Mouse (Mus musculus) hindbrain, embryonic 16.5 days (tissue): ENCODE results near the gene Slc34a1. TPM values are rescaled to one million over a fixed set of nuclear protein-coding genes. Genes with fewer than 3 reads are reported as not detected.
A peak's percentile ranks its signal among the peaks of the same experiment; 100 is the strongest.

Experiments
- ATAC-seq: fragments of 200-750 bp; cut with Nextera tagmentation; 2 replicates; pipeline ENCODE4 v1.8.0; 2017; ENCODE audit warnings: moderate TSS enrichment, moderate library complexity
- H3K27ac ChIP-seq: fragments of 300-500 bp; sonication (generic); 2 replicates; pipeline ENCODE4 v1.5.1; 2014; ENCODE audit warnings: low read depth, mild to moderate bottlenecking, control low read depth, low read length, moderate library complexity
- H3K27me3 ChIP-seq: fragments of 300-500 bp; sonication (generic); replicated peaks from 2 replicates; pipeline ENCODE4 v1.6.1; 2014; ENCODE audit warnings: low read length; ENCODE audit not compliant: control insufficient read depth, insufficient read depth
- H3K36me3 ChIP-seq: fragments of 300-500 bp; sonication (generic); 2 replicates; pipeline ENCODE4 v1.6.1; 2014; ENCODE audit warnings: mild to moderate bottlenecking, low read length, moderate library complexity, mixed read lengths; ENCODE audit not compliant: control insufficient read depth, insufficient read depth
- H3K4me1 ChIP-seq: fragments of 300-500 bp; sonication (generic); 2 replicates; pipeline ENCODE4 v1.6.1; 2014; ENCODE audit warnings: low read depth, low read length; ENCODE audit not compliant: control insufficient read depth, insufficient read depth
- H3K4me2 ChIP-seq: fragments of 300-500 bp; sonication (generic); 2 replicates; pipeline ENCODE4 v1.6.1; 2014; ENCODE audit warnings: mild to moderate bottlenecking, low read length, control low read depth, moderate library complexity
- H3K4me3 ChIP-seq: fragments of 300-500 bp; sonication (generic); 2 replicates; pipeline ENCODE4 v1.5.1; 2014; ENCODE audit warnings: mild to moderate bottlenecking, low read length, control low read depth, moderate library complexity
- H3K9ac ChIP-seq: fragments of 300-500 bp; sonication (generic); 2 replicates; pipeline ENCODE4 v1.6.1; 2014; ENCODE audit warnings: low read depth, mild to moderate bottlenecking, control low read depth, low read length, moderate library complexity
- H3K9me3 ChIP-seq: fragments of 300-500 bp; sonication (generic); 2 replicates; pipeline ENCODE4 v1.6.1; 2014; ENCODE audit warnings: mild to moderate bottlenecking, low read length, moderate library complexity; ENCODE audit not compliant: control insufficient read depth
- WGBS: fragments of 180-500 bp; shearing (Covaris S2); extraction: QIAGEN DNeasy Blood & Tissue Kit; methylation state at CpG from one replicate; pipeline ENCODE4 v1.1.7; 2014; 5-methylcytosine and 5-hydroxymethylcytosine counted together
- polyA plus RNA-seq: library from polyadenylated mRNA; unstranded; fragments of >200 nt; fragmentation: Nextera tagmentation; extraction: Ambion mirVana; gene quantifications from 2 replicates; pipeline ENCODE4 v1.2.1, GENCODE M21; 2015

Gene Slc34a1
- polyA plus RNA-seq, 1 experiment from 2014 or later: not detected

GRCm38 (mm10) chr13:55413333-55413732 lies 15.3 kb downstream of the Slc34a1 start:
- no peak for ATAC-seq
- 78% methylated on average over 12 of the region's 12 CpGs for WGBS
- Histone ChIP-seq H3K36me3 (no peaks in the 10 kb centered on the region), H3K27ac (no peak overlapping the region), H3K4me2 (no peak overlapping the region), H3K4me3 (no peak overlapping the region), H3K9me3 (no peaks in the 10 kb centered on the region), H3K27me3 (peaks cover 2% of the 10 kb centered on the region; the same call in 1 of the 2 replicates), H3K4me1 (0 out of 2 replicates have a peak, but pooled peaks cover 4% of the 10 kb centered on the region), H3K9ac (no peak overlapping the region)

- ATAC-seq: peak; percentile 73
- H3K4me1 ChIP-seq: 0 out of 2 replicates have a peak, but pooled peaks cover 5% of the 10 kb centered on the region
- peak within 1 kb of the TSS; percentile 70 for H3K9ac ChIP-seq
- peaks cover 11% of the 10 kb centered on the region for H3K27me3 ChIP-seq
- H3K27ac ChIP-seq: no peak within 1 kb of the TSS; the same call in 1 of the 2 replicates
- H3K4me3 ChIP-seq: peak within 1 kb of the TSS; percentile 43
- 8% methylated on average over 41 of the region's 41 CpGs for WGBS
- no peaks in the 10 kb centered on the region for H3K9me3 ChIP-seq
- peak within 1 kb of the TSS; percentile 60 for H3K4me2 ChIP-seq
- H3K36me3 ChIP-seq: no peaks in the 10 kb centered on the region
These were observed 16.9 kb downstream of the Slc34a1 start, which contains the start of gene Pfn3 for GRCm38 (mm10) chr13:55414743-55415380. Pfn3 (minus strand) TSS chr13:55415232.

DNA sequence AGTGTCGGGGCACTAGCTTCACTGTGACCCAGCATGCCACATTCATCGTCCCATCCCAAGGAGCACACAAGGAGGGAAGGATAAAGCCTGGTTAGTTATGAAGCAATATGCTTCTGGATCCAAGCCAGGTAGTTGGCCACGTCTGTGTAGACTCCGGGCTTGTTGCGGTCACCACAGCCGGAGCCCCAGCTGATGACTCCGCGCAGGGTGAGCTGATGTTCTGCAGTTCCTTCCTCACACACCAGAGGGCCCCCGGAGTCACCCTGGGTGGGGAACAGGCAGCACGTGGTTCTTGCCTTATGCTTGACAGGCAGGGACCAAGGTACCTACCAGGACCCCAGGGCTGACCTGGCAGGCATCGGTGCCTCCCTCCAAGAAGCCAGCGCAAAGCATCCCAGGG lies 20.0 kb downstream of the Slc34a1 start:
- no peaks in the 10 kb centered on the region for H3K9me3 ChIP-seq
- no peak overlapping the region for H3K27ac ChIP-seq
- H3K4me1 ChIP-seq: peaks cover 13% of the 10 kb centered on the region
- H3K4me3 ChIP-seq: peak overlapping the region; percentile 27; the same call in 1 of the 2 replicates
- peak; percentile 55; the same call in 1 of the 2 replicates for ATAC-seq
- H3K27me3 ChIP-seq: peaks cover 30% of the 10 kb centered on the region
- peak overlapping the region; percentile 46; the same call in 1 of the 2 replicates for H3K9ac ChIP-seq
- 8% methylated on average over 12 of the region's 12 CpGs for WGBS
- no peaks in the 10 kb centered on the region for H3K36me3 ChIP-seq
- H3K4me2 ChIP-seq: peak overlapping the region; percentile 50

DNA sequence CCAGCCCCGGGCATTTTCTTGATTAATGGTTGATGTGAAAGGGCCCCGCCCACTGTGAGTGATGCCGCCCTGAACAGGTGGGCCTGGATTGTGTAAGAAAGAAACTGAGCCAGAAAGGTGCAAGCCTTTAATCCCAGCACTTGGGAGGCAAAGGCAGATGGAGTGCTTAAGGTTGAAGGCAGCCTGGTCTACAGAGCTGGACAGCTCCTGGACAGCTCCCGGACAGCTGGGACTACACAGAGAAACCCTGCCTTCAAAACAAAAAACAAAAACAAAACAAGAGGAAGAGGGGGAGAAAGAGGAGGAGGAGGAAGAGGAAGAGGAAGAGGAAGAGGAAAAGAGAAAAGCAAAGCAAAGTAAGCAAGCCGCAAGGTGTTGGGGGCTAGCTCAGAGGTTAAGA lies 21.2 kb downstream of the Slc34a1 start:
- H3K27me3 ChIP-seq: peaks cover 30% of the 10 kb centered on the region
- no peak overlapping the region for H3K4me2 ChIP-seq
- H3K9me3 ChIP-seq: no peaks in the 10 kb centered on the region
- H3K9ac ChIP-seq: no peak overlapping the region
- no peak overlapping the region for H3K27ac ChIP-seq
- no peaks in the 10 kb centered on the region for H3K36me3 ChIP-seq
- H3K4me1 ChIP-seq: peaks cover 13% of the 10 kb centered on the region
- WGBS: 90% methylated on average over 5 of the region's 5 CpGs
- ATAC-seq: no peak
- H3K4me3 ChIP-seq: no peak overlapping the region

DNA sequence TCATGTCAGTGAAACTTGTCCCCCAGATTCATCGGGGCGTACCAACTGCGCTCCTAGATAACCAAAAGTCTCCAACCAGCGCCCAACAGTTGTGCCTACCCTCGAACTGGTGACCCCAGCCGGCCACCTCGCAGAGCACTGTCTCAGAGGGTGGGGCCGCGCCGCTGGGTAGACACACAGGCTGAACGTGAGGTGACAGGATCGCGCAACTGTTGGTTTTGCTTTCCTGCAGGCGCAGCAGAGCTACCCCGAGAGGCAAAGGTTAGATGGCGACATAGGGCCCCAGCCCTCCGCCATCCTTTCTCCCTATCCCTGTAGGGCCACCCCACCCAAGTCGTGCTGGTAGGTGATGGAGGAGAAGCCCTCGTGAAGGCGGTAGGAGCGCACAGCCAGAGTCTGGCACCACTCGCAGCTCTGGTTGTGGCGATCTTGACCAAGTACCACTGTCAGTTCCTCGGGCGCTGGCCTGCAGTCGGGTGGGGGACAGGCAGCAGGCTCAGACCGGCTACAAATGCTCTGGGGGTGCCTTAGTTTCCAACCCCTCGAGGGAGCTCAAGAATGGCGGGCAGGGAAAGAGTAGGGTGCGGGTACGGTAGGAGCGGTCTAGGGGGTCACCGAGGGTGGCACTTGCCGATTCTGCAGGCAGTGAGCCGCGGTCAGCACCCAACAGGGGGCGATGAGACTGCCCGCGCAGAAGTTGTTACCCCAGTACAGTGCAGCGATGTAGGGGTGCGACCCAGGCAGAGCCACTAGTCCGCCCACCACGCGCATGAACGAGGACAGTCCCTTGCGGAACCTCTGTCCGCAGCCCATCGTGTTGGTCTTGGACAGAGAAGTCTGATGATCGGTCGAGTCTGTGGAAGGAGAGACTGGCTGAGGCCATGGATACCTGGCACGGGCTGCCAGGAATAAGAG lies 22.3 kb downstream of the Slc34a1 start:
- ATAC-seq: peak; percentile 22; the same call in 1 of the 2 replicates
- 33% methylated on average over 51 of the region's 51 CpGs for WGBS
- peaks cover 11% of the 10 kb centered on the region for H3K4me1 ChIP-seq
- H3K4me2 ChIP-seq: no peak overlapping the region; the same call in 1 of the 2 replicates
- H3K27me3 ChIP-seq: peaks cover 30% of the 10 kb centered on the region
- H3K27ac ChIP-seq: no peak overlapping the region
- H3K9ac ChIP-seq: no peak overlapping the region; the same call in 1 of the 2 replicates
- H3K9me3 ChIP-seq: no peaks in the 10 kb centered on the region
- peak overlapping the region; percentile 27 for H3K4me3 ChIP-seq
- no peaks in the 10 kb centered on the region for H3K36me3 ChIP-seq

DNA sequence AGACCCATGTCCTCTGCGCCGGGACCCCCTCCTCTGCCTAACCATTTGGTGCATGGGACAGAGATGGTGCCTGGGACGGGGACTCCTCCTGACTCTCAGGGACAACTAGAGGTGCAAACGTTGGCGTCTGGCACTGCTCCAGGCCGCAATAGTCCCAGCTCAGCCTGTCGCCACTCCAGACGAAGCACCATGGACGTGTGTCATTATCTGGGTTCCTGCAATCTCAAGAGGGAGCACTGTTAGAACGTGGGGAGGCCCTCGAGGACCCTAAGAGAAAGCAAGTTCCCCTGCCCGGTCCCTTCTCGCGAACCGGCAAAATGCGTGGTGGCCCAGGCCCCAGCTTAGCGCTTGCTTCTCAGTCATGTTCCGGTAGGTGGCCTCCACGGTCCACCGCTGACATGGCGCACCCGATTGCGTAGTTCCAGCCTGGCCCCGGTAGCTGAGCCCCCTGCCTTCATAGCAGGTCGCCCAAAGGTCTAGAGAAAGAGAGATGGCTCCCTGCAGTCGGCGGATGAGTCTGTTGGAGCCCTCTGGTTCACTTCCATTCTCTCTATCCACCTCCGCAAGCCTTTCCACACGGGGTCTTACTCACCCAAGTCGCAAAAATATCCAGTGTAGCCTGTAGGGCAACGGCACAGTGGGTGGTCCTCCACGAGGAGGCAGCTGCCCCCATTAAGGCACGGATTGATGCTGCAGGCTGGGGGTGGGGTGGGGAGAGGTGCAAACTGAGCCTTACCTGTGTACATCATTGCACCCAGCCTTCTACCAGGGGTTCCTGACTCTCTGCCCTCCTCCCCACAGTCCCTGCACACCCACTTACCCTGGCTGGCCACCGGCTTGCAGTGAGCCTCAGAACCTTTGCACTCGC lies 23.2 kb downstream of the Slc34a1 start:
- peaks cover 11% of the 10 kb centered on the region for H3K4me1 ChIP-seq
- peak overlapping the region; percentile 50 for H3K4me2 ChIP-seq
- no peaks in the 10 kb centered on the region for H3K36me3 ChIP-seq
- no peak overlapping the region for H3K27ac ChIP-seq
- no peaks in the 10 kb centered on the region for H3K9me3 ChIP-seq
- 17% methylated on average over 35 of the region's 35 CpGs for WGBS
- peaks cover 30% of the 10 kb centered on the region for H3K27me3 ChIP-seq
- peak; percentile 81 for ATAC-seq
- H3K9ac ChIP-seq: peak overlapping the region; percentile 53
- peak overlapping the region; percentile 27 for H3K4me3 ChIP-seq

DNA sequence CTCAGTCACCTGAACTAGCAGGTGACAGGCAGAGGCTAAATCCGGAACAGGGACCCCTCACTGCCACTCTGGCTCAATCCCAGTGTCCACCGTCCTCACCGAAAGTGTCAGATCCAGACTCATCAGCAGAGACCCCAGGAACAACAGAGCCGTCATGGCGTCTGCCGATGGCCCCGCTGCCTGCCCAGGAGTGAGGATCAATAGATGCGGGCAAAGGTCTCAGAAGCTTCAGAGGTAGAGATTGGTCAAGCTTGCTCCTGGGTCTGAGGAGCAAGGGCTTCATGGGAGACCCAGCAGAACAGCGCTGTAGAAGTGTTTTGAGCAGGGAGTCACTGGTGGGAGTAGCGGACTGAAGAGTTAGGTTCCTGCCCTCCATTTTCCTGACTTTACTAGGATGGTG lies 28.6 kb downstream of the Slc34a1 start, which contains the start of gene F12:
Gene F12 (minus strand): TSS at position 181 of the 400 bp plus-strand sequence.
- no peaks in the 10 kb centered on the region for H3K4me1 ChIP-seq
- H3K4me3 ChIP-seq: no peak within 1 kb of the TSS
- ATAC-seq: no peak
- peaks cover 3% of the 10 kb centered on the region for H3K27me3 ChIP-seq
- H3K9me3 ChIP-seq: no peaks in the 10 kb centered on the region
- H3K4me2 ChIP-seq: no peak within 1 kb of the TSS
- 92% methylated on average over 10 of the region's 10 CpGs for WGBS
- H3K9ac ChIP-seq: no peak within 1 kb of the TSS
- H3K36me3 ChIP-seq: no peaks in the 10 kb centered on the region
- no peak within 1 kb of the TSS for H3K27ac ChIP-seq

- Histone ChIP-seq H3K4me3 (no peak overlapping the region), H3K27me3 (no peaks in the 10 kb centered on the region), H3K9me3 (no peaks in the 10 kb centered on the region), H3K4me2 (no peak overlapping the region), H3K27ac (no peak overlapping the region), H3K36me3 (no peaks in the 10 kb centered on the region), H3K4me1 (no peaks in the 10 kb centered on the region), H3K9ac (no peak overlapping the region)
- ATAC-seq: no peak
- WGBS: 77% methylated on average over 12 of the region's 12 CpGs
These were observed 31.4 kb downstream of the Slc34a1 start for GRCm38 (mm10) chr13:55429226-55429888.
